Mouse (Mus musculus): ENCODE measurements around the gene Arhgap25.

Arhgap25 gene

DNA sequence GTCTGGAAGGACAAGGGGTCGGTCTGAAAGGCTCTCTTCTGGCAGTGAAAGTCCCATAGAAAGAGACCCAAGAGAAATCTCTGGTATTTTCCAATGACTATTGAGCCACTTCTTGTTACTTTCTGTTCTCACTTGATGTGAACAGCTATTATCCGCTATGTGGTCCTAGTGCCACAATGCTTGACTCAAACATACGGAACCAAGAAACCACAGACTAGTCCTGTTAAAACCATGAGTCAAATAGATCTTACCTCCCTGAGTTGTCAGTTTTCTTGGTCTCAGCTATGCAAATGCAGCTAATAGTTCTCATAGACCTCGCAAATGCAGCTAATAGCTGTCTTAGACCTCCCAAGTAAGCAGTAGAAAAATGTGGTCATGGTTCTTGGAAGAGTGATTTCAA lies 85.8 kb downstream of the Arhgap25 start:
- no peak for DNase-seq (ENCODE audit: low read depth, low spot score)

DNA sequence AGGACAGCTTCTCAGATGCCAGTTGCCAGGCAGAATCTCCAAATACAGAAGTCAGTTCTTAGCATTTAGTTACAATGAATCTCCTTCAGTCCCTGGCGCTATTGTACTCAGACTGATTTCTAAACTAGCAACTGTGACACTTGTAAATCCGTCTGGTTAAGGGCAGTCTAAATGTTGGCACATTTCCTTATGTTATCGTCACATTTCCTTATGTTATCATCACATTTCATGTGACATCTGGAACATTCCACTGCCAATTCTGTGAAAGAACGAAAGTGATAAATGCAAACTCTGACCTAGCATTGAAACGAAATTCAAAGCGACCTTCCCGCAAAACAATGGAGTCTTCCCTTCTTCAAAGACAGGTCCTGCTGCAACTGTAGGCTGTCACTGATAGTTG lies 87.8 kb downstream of the Arhgap25 start:
- DNase-seq (ENCODE audit: low read depth, low spot score) = no peak

DNA sequence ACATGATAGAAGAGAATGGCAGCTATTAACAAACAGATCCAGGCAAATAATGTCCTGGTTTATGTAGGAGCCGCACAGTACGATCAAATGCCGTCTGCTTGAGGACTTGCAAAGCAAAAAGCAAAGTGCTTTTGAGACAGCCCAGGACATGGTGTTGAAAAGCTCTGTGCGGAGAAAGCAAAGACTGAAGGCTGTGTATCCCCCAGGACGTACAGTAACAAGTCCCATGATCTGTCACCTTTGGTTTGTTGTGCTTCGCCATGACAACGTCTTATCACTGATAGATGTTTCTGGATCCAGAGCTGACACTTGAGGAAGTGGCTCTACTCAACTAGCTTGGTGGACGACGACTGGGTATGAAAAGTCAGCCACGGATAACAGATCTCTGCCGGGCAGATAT lies 89.8 kb downstream of the Arhgap25 start:
- no peak for DNase-seq (ENCODE audit: low read depth, low spot score)

DNA sequence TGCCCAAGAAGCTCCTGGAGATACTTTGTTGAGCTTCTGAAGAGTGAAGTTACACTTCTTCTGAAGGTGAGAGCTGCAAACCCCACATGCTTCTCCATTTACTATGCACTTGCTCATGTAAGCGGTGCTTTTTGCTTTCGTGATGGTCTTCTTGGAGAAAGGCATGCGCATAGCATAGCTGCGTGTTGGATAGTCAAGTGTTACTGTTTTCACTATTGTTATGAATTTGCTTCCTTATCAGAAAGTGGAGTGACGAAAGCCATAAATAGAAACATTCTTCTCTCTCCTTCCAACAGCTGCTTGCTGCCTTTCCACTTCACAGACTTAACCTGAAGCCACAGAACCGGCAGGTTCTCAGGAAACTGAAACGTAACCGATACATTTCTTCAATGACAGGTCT lies 96.3 kb downstream of the Arhgap25 start:
- no peak for DNase-seq (ENCODE audit: low read depth, low spot score)

DNA sequence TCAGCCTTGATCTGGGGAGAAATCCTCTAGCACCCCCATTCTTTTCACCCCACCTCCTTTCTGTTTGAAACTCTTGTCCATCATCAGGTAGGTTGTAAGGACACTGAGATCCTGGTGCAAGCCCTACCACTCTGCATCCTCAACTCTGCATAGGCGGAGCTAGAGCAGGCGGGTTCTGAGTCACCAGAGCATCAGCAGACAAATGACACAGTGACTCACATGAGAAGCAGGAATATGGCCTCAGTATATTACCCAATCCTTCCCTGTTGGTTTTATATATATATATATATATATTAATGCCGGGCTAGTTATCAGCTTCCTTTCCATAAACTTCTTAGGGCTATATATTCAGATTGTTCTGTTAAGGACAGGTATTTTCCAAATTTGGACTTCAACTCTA lies 97.3 kb downstream of the Arhgap25 start:
- DNase-seq (ENCODE audit: low read depth, low spot score) = no peak

DNA sequence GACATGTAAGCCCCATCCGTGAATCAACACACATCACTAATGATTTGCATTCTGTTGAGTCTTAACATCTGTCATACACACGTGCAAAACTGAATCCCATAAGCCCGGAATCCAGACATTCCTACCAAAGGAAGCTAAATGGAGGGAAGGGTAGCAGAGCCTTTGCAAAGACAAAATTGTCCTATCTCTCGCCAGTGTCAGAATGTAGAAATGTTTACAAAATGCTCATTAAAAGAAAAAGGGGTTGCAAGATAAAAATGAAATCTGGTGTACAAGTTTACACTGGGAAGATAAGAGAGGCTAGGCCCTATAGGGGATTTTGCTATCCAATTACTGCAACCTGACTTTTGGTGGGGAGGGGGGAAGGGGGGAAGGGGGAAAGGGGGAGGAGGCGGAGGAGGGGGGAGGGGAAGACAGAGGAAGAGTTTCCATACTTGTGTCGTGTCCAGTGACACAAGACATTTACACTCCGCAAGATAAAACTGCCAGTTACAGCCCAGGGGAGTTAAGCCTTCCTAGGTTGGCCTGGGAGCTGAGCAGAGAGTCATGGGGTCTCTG lies 104.5 kb downstream of the Arhgap25 start, which contains the start of gene Bmp10:
TSS of gene Bmp10 (plus strand) at position 508 of the 558 bp plus-strand sequence.
- DNase-seq (ENCODE audit: low read depth, low spot score) = no peak

DNA sequence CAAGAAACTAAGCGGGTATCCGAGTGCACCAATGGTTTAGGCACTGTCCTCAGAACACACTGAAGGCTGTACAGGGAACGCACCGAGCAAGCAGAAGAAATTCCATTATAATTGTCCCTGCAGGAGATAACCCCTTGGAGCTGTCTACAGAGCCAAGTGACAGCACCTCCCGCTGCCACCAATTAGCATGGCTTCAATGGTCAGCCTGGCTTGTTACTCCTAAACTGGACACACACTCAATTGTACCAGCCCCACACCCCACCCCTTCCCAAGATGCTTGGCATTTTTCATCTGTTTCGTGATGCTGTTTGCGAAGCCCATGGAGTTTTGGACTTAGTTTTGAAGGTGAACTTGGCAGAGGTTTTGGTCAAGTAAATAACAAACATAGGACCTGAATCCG lies 105.4 kb downstream of the Arhgap25 start:
- no peak for DNase-seq (ENCODE audit: low read depth, low spot score)

DNA sequence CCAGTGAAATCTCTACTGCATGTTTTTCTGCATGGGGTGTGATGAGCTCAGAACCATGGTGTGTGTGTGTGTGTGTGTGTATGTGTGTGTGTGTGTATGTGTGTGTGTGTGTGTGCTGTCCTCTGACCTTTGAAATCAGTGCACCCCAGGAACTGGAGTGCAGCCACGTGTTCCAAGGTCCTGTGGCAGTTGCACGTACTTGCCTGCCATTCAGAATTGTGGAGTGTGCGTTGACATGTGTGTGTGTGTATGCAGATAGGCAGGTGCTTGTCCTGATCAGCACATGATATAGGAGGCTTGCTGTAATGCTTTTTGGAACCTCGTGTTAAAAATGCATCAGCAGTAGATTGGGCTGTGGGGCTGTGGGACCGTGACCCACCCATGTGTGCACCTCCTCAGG lies 106.1 kb downstream of the Arhgap25 start:
- DNase-seq (ENCODE audit: low read depth, low spot score) = no peak

DNA sequence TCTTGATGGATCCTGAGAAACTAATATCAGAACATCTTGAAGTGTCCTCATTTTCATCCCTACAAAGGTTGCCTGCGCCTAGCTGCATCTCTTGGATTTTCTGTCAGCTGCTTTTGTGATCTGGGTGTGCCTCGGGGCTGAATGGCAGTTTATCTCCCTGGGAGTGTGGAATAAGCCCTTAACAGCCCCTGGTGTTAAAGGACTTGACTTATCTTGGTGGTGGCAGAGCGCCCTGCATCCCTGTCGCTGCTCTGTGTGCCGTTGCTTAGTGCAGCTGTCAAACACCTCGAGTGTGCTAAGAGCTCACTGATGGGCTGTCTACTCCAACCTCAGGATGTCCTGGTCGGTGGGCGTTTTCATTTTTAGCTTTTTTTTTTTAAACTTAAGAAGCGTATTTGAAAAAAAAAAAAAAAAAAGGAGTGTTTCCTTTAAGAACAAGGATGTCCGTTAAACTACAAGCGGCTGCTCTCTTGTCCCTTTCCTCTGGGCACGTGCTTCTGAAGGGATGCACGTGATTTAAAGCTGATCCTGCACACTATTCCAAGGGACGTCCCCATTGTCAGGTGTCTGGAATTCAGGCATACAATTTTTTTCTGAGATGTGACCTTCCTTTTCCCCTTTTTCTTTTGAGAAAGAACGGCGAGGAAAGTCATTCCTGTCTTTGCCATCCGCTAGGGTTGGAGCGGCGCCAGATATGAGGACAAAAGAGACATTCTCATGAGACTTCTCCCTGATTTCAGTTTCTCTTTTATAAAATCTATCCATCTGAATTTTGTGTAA lies 108.8 kb downstream of the Arhgap25 start:
- DNase-seq (ENCODE audit: low read depth, low spot score) = no peak

DNA sequence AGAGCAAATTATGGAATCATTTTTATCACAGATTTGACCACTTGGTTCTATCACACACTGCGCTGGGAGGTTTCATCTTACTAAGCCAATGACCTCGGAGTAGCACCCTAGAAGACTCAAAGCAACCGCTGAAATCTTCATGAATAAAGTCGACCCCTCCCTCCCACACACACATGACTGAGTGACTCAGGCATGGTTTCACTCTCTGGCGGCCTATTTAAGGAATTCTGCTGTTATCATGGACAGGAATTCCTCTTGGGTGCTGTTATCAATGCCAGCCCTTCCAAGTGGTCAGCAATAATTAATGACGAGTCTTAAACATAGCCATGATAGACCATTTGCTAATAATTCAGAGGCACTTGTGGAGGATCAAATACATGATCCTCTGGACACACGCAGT lies 110.8 kb downstream of the Arhgap25 start:
- no peak for DNase-seq (ENCODE audit: low read depth, low spot score)

DNA sequence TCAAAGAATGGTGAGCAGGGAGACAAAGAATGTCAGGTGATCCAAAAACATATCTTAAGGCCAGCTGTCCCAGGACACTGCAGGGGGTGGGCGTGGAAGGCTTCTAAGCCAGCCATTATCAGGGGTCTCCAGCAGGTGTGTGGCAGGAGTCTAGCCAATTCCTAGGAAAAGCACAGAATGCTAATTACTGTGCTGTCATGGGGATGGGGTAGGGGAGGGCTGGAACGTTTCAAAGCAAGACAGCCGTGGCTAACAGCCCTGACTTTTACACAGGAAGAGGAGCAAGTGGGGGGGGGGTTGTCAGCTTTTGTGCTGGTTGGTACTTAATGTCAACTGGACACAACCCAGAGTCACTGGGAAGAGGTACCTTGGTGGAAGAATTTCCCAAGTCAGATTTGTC lies 121.0 kb downstream of the Arhgap25 start:
- no peak for DNase-seq (ENCODE audit: low read depth, low spot score)

All from mesoderm, embryonic 11.5 days (tissue).